Mouse (Mus musculus) hindbrain, postnatal 0 days (tissue): ENCODE data around the gene Mapk11. TPM values are rescaled to one million over a fixed set of nuclear protein-coding genes. Genes with fewer than 3 reads are reported as not detected.

Experiments
- ATAC-seq: fragments of 200-750 bp; cut with Nextera tagmentation; 2 replicates; pipeline ENCODE4 v1.8.0; 2017; ENCODE audit warnings: mild to moderate bottlenecking, moderate TSS enrichment, moderate library complexity
- DNase-seq: peaks from one replicate; pipeline ENCODE4 v3.0.0-alpha.2; 2015; ENCODE audit warnings: low spot score
- H3K27ac ChIP-seq: fragments of 300-500 bp; sonication (generic); 2 replicates; pipeline ENCODE4 v1.5.1; 2014; ENCODE audit warnings: mild to moderate bottlenecking
- H3K27me3 ChIP-seq: fragments of 300-500 bp; sonication (generic); 2 replicates; pipeline ENCODE4 v1.6.1; 2014; ENCODE audit warnings: low read length, mixed read lengths; ENCODE audit not compliant: insufficient read depth
- H3K36me3 ChIP-seq: fragments of 300-500 bp; sonication (generic); 2 replicates; pipeline ENCODE4 v1.6.1; 2014; ENCODE audit warnings: low read length, mixed read lengths; ENCODE audit not compliant: insufficient read depth
- H3K4me1 ChIP-seq: fragments of 300-500 bp; sonication (generic); 2 replicates; pipeline ENCODE4 v1.6.1; 2014; ENCODE audit warnings: antibody characterized with exemption, low read length, mixed read lengths; ENCODE audit not compliant: insufficient read depth
- H3K4me2 ChIP-seq: fragments of 300-500 bp; sonication (generic); 2 replicates; pipeline ENCODE4 v1.6.1; 2014; ENCODE audit warnings: low read depth, mild to moderate bottlenecking, low read length, moderate library complexity, mixed read lengths
- H3K4me3 ChIP-seq: fragments of 300-500 bp; sonication (generic); 2 replicates; pipeline ENCODE4 v1.5.1; 2014; ENCODE audit warnings: low read length
- H3K9ac ChIP-seq: fragments of 300-500 bp; sonication (generic); replicated peaks from 2 replicates; pipeline ENCODE4 v1.6.1; 2014; ENCODE audit warnings: mild to moderate bottlenecking, low read length, moderate library complexity, mixed read lengths
- H3K9me3 ChIP-seq: fragments of 300-500 bp; sonication (generic); 2 replicates; pipeline ENCODE4 v1.6.1; 2016; ENCODE audit warnings: low read length, mixed read lengths
- CTCF ChIP-seq: IDR thresholded peaks from 2 replicates; pipeline ENCODE4 v1.5.1; 2016; ENCODE audit warnings: antibody characterized with exemption, control low read depth, low read depth
- WGBS: fragments of 180-500 bp; shearing (Covaris S2); extraction: QIAGEN DNeasy Blood & Tissue Kit; methylation state at CpG from one replicate; pipeline ENCODE4 v1.1.7; 2014; 5-methylcytosine and 5-hydroxymethylcytosine counted together
- microRNA-seq, 2 experiments: library from miRNA; unstranded; fragments of <30 nt; microRNA quantifications; one replicate each; pipeline ENCODE4; 2016
- polyA plus RNA-seq: library from polyadenylated mRNA; unstranded; fragments of >200 nt; fragmentation: Nextera tagmentation; extraction: Ambion mirVana; gene quantifications from 2 replicates; pipeline ENCODE4 v1.2.1, GENCODE M21; 2015
- total RNA-seq: library from RNA; depleted of rRNA; stranded (reverse); fragments of >200 nt; gene quantifications from 2 replicates; pipeline ENCODE4 v1.2.3, GENCODE M21; 2014; rRNA removed

Mapk11 gene
- total and polyA plus RNA-seq, 2 experiments from 2014 or later: 15.8 to 30.6 TPM

DNA sequence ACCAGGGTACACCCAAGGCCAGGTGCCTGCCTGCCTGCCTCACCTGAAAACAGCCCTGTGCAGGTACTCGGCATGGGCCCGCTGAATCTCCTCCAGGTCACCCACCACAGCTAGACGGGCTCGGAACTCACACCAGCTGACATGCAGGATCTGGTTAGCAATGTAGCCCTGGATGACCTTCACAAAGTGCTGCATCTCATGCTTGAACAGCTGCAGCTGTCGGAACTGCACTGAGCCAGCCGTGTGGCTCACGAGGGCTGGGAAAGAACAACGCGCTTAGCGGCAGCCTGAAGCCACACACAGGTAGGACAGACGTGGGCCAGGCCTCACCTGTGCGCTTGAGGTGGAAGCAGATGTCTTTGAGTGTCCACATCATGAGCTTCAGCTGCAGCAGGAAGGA is 48.6 kb downstream of the Mapk11 start:
- no peak for ATAC-seq

DNA sequence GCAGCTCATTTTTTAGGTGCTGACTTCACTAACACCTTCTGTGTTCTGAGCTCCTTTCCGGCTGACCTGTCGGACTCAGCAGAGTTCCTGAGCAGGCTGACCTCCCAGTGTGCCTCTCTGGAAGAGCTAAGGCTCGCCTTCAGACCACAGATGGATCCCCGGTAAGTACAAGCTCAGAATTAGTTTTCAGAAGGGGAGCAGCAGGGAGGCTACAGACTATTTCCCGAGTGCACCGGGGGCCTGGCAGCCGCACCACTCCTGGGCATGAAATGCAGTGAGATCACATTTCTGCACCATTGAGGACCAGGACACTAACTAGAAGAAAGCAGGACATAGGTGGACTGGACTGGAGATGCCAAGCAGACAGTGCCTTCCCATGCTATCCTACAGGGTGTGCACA is 50.8 kb downstream of the Mapk11 start:
- TF ChIP-seq CTCF: no peak
- no peaks in the 10 kb centered on the region for H3K9me3 ChIP-seq
- H3K36me3 ChIP-seq: peaks cover 77% of the 10 kb centered on the region
- H3K4me2 ChIP-seq: no peak overlapping the region
- DNase-seq: no peak
- H3K9ac ChIP-seq: no peak overlapping the region
- WGBS: 83% methylated on average over 7 of the region's 7 CpGs
- no peak overlapping the region for H3K4me3 ChIP-seq
- no peaks in the 10 kb centered on the region for H3K27me3 ChIP-seq
- H3K4me1 ChIP-seq: no peaks in the 10 kb centered on the region
- no peak for ATAC-seq
- H3K27ac ChIP-seq: no peak overlapping the region

More for the DNA sequence above, 48.6 kb downstream of the Mapk11 start:
- H3K27ac ChIP-seq: no peak overlapping the region
- no peak for TF ChIP-seq CTCF
- no peaks in the 10 kb centered on the region for H3K27me3 ChIP-seq
- H3K4me3 ChIP-seq: no peak overlapping the region
- H3K4me1 ChIP-seq: no peaks in the 10 kb centered on the region
- 83% methylated on average over 12 of the region's 12 CpGs for WGBS
- no peak overlapping the region for H3K9ac ChIP-seq
- no peak overlapping the region for H3K4me2 ChIP-seq
- no peak for DNase-seq
- no peaks in the 10 kb centered on the region for H3K9me3 ChIP-seq
- H3K36me3 ChIP-seq: peaks cover 75% of the 10 kb centered on the region

DNA sequence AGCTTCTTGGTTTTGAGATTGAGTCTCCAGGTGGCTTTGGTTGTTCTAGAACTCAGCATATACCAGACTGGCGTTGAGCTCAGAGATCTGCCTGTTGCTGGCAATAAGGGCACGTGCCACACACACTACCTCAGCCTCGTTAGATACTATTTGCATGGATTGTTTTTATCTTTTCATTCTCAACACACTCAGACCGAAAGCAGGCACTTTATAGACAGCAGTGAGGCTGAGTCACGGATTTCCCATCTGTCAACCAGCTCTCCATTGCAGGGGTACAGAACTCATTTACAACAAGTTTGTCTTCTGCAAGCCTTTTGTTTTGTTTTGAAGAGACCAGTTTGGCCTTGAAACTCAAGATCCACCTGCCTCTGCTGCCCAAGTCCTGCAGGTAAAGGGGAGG is 52.0 kb downstream of the Mapk11 start:
- Histone ChIP-seq H3K4me3 (no peak overlapping the region), H3K4me1 (no peaks in the 10 kb centered on the region), H3K9ac (no peak overlapping the region), H3K4me2 (no peak overlapping the region), H3K27ac (no peak overlapping the region), H3K9me3 (no peaks in the 10 kb centered on the region), H3K27me3 (no peaks in the 10 kb centered on the region), H3K36me3 (peaks cover 86% of the 10 kb centered on the region)
- DNase-seq (no peak), ATAC-seq (no peak)
- no peak for TF ChIP-seq CTCF
- 90% methylated on average over 5 of the region's 5 CpGs for WGBS

Small RNAs within 50 kb of the gene (microRNA-seq; reads per million reads assigned to microRNA genes)
- gene Mir6958: 5.4 to 6.3 reads per million in 2 experiments
- gene Mir7118: 0.36 to 0.71 reads per million in 2 experiments

Other genes starting within 250 kb of the Mapk11 start
- 0.11 and 0.16 TPM in 2 replicates for gene Ttll8, start 195.2 kb downstream of the Mapk11 start, total RNA-seq
- 0.14 and 0.45 TPM in 2 replicates for gene Ttll8, start 195.2 kb downstream of the Mapk11 start, polyA plus RNA-seq
- gene Mlc1, start 170.6 kb downstream of the Mapk11 start, total RNA-seq: 106 and 111 TPM in 2 replicates
- 72.5 and 88.3 TPM in 2 replicates for gene Mlc1, start 170.6 kb downstream of the Mapk11 start, polyA plus RNA-seq
- gene Mov10l1, start 166.7 kb downstream of the Mapk11 start, total RNA-seq: not detected in 2 replicates
- not detected in 2 replicates for gene Mov10l1, start 166.7 kb downstream of the Mapk11 start, polyA plus RNA-seq
- 17.9 and 26.5 TPM in 2 replicates for gene Panx2, start 89.9 kb downstream of the Mapk11 start, total RNA-seq
- 8.3 and 9.9 TPM in 2 replicates for gene Panx2, start 89.9 kb downstream of the Mapk11 start, polyA plus RNA-seq
- 39.1 and 47.8 TPM in 2 replicates for gene Trabd, start 74.5 kb downstream of the Mapk11 start, total RNA-seq
- gene Trabd, start 74.5 kb downstream of the Mapk11 start, polyA plus RNA-seq: 26.1 and 26.2 TPM in 2 replicates
- gene Selenoo, start 60.5 kb downstream of the Mapk11 start, total RNA-seq: 50.1 and 54.7 TPM in 2 replicates
- gene Selenoo, start 60.5 kb downstream of the Mapk11 start, polyA plus RNA-seq: 20.4 and 21.9 TPM in 2 replicates
- gene Tubgcp6, start 26.5 kb downstream of the Mapk11 start, total RNA-seq: 50.0 and 54.7 TPM in 2 replicates
- 10.6 and 11.5 TPM in 2 replicates for gene Tubgcp6, start 26.5 kb downstream of the Mapk11 start, polyA plus RNA-seq
- 23.5 and 27.1 TPM in 2 replicates for gene Hdac10, start 20.9 kb downstream of the Mapk11 start, total RNA-seq
- gene Hdac10, start 20.9 kb downstream of the Mapk11 start, polyA plus RNA-seq: 19.0 and 19.8 TPM in 2 replicates
- 3.3 and 4.8 TPM in 2 replicates for gene Mapk12, start 8.9 kb downstream of the Mapk11 start, total RNA-seq
- gene Mapk12, start 8.9 kb downstream of the Mapk11 start, polyA plus RNA-seq: 2.6 and 5.1 TPM in 2 replicates
- 239 and 274 TPM in 2 replicates for gene Plxnb2, start 31.2 kb upstream of the Mapk11 start, total RNA-seq
- 64.1 and 64.7 TPM in 2 replicates for gene Plxnb2, start 31.2 kb upstream of the Mapk11 start, polyA plus RNA-seq
- gene Dennd6b, start 46.9 kb upstream of the Mapk11 start, total RNA-seq: 73.9 and 79.9 TPM in 2 replicates
- gene Dennd6b, start 46.9 kb upstream of the Mapk11 start, polyA plus RNA-seq: 60.1 and 62.2 TPM in 2 replicates
- 257 and 290 TPM in 2 replicates for gene Ppp6r2, start 61.9 kb upstream of the Mapk11 start, total RNA-seq
- gene Ppp6r2, start 61.9 kb upstream of the Mapk11 start, polyA plus RNA-seq: 71.2 and 72.7 TPM in 2 replicates
- 265 and 324 TPM in 2 replicates for gene Sbf1, start 165.7 kb upstream of the Mapk11 start, total RNA-seq
- 69.5 and 70.7 TPM in 2 replicates for gene Sbf1, start 165.7 kb upstream of the Mapk11 start, polyA plus RNA-seq
- gene Adm2, start 173.1 kb upstream of the Mapk11 start, total RNA-seq: not detected in 2 replicates
- not detected in 2 replicates for gene Adm2, start 173.1 kb upstream of the Mapk11 start, polyA plus RNA-seq
- not detected in 2 replicates for gene Miox, start 184.8 kb upstream of the Mapk11 start, total RNA-seq
- not detected in 2 replicates for gene Miox, start 184.8 kb upstream of the Mapk11 start, polyA plus RNA-seq
- gene Lmf2, start 206.0 kb upstream of the Mapk11 start, total RNA-seq: 24.9 and 26.2 TPM in 2 replicates
- 30.2 and 34.5 TPM in 2 replicates for gene Lmf2, start 206.0 kb upstream of the Mapk11 start, polyA plus RNA-seq
- gene Ncaph2, start 206.1 kb upstream of the Mapk11 start, total RNA-seq: 79.1 and 106 TPM in 2 replicates
- 97.1 and 99.1 TPM in 2 replicates for gene Ncaph2, start 206.1 kb upstream of the Mapk11 start, polyA plus RNA-seq
- 28.5 and 52.6 TPM in 2 replicates for gene Sco2, start 224.2 kb upstream of the Mapk11 start, total RNA-seq
- 22.9 and 24.3 TPM in 2 replicates for gene Sco2, start 224.2 kb upstream of the Mapk11 start, polyA plus RNA-seq
- gene Tymp, start 227.4 kb upstream of the Mapk11 start, total RNA-seq: 7.8 and 8.9 TPM in 2 replicates
- 3.6 and 3.9 TPM in 2 replicates for gene Tymp, start 227.4 kb upstream of the Mapk11 start, polyA plus RNA-seq
- gene Odf3b, start 229.7 kb upstream of the Mapk11 start, total RNA-seq: 0.43 and 7.2 TPM in 2 replicates
- gene Odf3b, start 229.7 kb upstream of the Mapk11 start, polyA plus RNA-seq: 5.4 and 7.0 TPM in 2 replicates
- gene Klhdc7b, start 235.3 kb upstream of the Mapk11 start, total RNA-seq: 0.26 and 0.40 TPM in 2 replicates
- 0.04 TPM in 1 of 2 replicates, not detected in the other for gene Klhdc7b, start 235.3 kb upstream of the Mapk11 start, polyA plus RNA-seq